Mouse (Mus musculus) hindbrain, embryonic 16.5 days (tissue): Measurements from ENCODE around the gene Wdr76. TPM values are rescaled to one million over a fixed set of nuclear protein-coding genes. Genes with fewer than 3 reads are reported as not detected.
"Not testable (repeated sequence)": the region's sequence is repeated elsewhere in the genome, so short reads cannot be mapped to it uniquely, and the experiment has no call there.

Source experiments
- ATAC-seq: fragments of 200-750 bp; cut with Nextera tagmentation; 2 replicates; pipeline ENCODE4 v1.8.0; 2017; ENCODE audit warnings: moderate TSS enrichment, moderate library complexity
- H3K27ac ChIP-seq: fragments of 300-500 bp; sonication (generic); 2 replicates; pipeline ENCODE4 v1.5.1; 2014; ENCODE audit warnings: low read depth, mild to moderate bottlenecking, control low read depth, low read length, moderate library complexity
- H3K27me3 ChIP-seq: fragments of 300-500 bp; sonication (generic); replicated peaks from 2 replicates; pipeline ENCODE4 v1.6.1; 2014; ENCODE audit warnings: low read length; ENCODE audit not compliant: control insufficient read depth, insufficient read depth
- H3K36me3 ChIP-seq: fragments of 300-500 bp; sonication (generic); 2 replicates; pipeline ENCODE4 v1.6.1; 2014; ENCODE audit warnings: mild to moderate bottlenecking, low read length, moderate library complexity, mixed read lengths; ENCODE audit not compliant: control insufficient read depth, insufficient read depth
- H3K4me1 ChIP-seq: fragments of 300-500 bp; sonication (generic); 2 replicates; pipeline ENCODE4 v1.6.1; 2014; ENCODE audit warnings: low read depth, low read length; ENCODE audit not compliant: control insufficient read depth, insufficient read depth
- H3K4me2 ChIP-seq: fragments of 300-500 bp; sonication (generic); 2 replicates; pipeline ENCODE4 v1.6.1; 2014; ENCODE audit warnings: mild to moderate bottlenecking, low read length, control low read depth, moderate library complexity
- H3K4me3 ChIP-seq: fragments of 300-500 bp; sonication (generic); 2 replicates; pipeline ENCODE4 v1.5.1; 2014; ENCODE audit warnings: mild to moderate bottlenecking, low read length, control low read depth, moderate library complexity
- H3K9ac ChIP-seq: fragments of 300-500 bp; sonication (generic); 2 replicates; pipeline ENCODE4 v1.6.1; 2014; ENCODE audit warnings: low read depth, mild to moderate bottlenecking, control low read depth, low read length, moderate library complexity
- H3K9me3 ChIP-seq: fragments of 300-500 bp; sonication (generic); 2 replicates; pipeline ENCODE4 v1.6.1; 2014; ENCODE audit warnings: mild to moderate bottlenecking, low read length, moderate library complexity; ENCODE audit not compliant: control insufficient read depth
- WGBS: fragments of 180-500 bp; shearing (Covaris S2); extraction: QIAGEN DNeasy Blood & Tissue Kit; methylation state at CpG from one replicate; pipeline ENCODE4 v1.1.7; 2014; 5-methylcytosine and 5-hydroxymethylcytosine counted together
- polyA plus RNA-seq: library from polyadenylated mRNA; unstranded; fragments of >200 nt; fragmentation: Nextera tagmentation; extraction: Ambion mirVana; gene quantifications from 2 replicates; pipeline ENCODE4 v1.2.1, GENCODE M21; 2015

The Wdr76 gene
- polyA plus RNA-seq, 1 experiment from 2014 or later, result 3.2 TPM

DNA sequence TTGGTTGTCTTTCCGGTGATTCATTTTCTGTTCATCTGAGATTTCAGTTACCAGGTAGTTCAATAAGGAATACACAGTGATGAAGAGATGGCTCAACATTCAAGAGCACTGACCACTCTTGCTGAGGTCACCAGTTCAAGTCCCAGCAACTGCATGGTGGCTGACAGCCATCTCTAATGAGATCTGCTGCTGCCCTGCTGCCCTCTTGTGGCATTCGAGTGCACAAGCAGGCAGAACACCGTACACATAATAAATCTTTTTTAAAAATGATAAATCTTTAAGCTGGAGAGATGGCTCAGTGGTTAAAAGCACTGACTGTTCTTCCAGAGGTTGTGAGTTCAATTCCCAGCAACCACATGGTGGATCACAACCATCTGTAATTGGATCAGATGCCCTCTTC is 26.0 kb upstream of the Wdr76 start:
- no peak overlapping the region for H3K4me2 ChIP-seq
- no peaks in the 10 kb centered on the region for H3K36me3 ChIP-seq
- no peak overlapping the region for H3K4me3 ChIP-seq
- no peaks in the 10 kb centered on the region for H3K4me1 ChIP-seq
- H3K9me3 ChIP-seq, result no peaks in the 10 kb centered on the region
- H3K27me3 ChIP-seq, result no peaks in the 10 kb centered on the region
- H3K27ac ChIP-seq, result no peak overlapping the region
- H3K9ac ChIP-seq, result no peak overlapping the region
- no peak for ATAC-seq
- 55% methylated on average over 3 of the region's 3 CpGs for WGBS

DNA sequence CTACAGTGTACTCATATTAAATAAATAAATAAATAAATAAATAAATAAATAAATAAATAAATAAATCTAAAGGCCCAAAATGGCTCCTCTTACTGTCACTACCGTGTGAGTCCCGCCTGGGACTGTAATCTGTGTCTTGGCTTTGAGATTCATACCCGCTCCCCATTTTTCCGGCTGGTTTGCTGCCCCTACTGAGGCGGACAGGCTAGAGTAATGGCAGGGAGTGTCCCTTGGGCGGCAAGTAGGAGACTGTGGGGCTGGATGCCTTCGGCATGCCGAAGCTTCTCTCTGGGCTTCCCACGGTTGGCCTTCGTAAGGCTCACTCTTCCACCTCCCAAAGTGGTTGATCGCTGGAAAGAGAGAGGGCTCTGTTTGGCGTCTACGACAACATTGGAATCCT is 25.6 kb upstream of the Wdr76 start:
- not testable (repeated sequence) for H3K36me3 ChIP-seq, H3K27ac ChIP-seq, H3K9ac ChIP-seq, H3K4me3 ChIP-seq, H3K27me3 ChIP-seq, H3K9me3 ChIP-seq, H3K4me1 ChIP-seq, ATAC-seq, H3K4me2 ChIP-seq
- 90% methylated on average over 13 of the region's 13 CpGs for WGBS

DNA sequence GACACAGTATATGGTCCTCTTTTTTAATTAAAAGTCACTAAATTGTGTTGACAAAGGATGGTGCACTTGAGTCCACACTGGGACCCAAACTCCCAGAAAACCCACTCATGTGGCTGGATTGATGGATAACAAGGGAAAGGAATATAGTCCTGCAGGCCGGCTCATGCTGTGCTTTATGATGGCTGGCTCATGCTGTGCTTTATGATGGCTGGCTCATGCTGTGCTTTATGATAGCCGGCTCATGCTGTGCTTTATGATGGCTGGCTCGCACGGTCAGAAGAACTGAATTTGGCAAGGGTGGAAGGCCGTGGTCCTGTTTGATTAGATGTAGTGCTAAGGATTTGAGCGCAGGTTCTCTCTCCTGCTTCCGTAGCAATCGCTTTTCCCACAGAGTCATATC is 22.9 kb upstream of the Wdr76 start:
- Histone ChIP-seq H3K9ac (no peak overlapping the region), H3K4me2 (no peak overlapping the region), H3K4me1 (no peaks in the 10 kb centered on the region), H3K9me3 (no peaks in the 10 kb centered on the region), H3K27ac (no peak overlapping the region), H3K36me3 (no peaks in the 10 kb centered on the region), H3K4me3 (no peak overlapping the region), H3K27me3 (no peaks in the 10 kb centered on the region)
- ATAC-seq, result 0 out of 2 replicates have a peak, but pooled peaks have one; percentile 27
- 23% methylated on average over 8 of the region's 8 CpGs for WGBS

- not testable (repeated sequence) for H3K27ac ChIP-seq, ATAC-seq
- WGBS, result 90% methylated on average over 1 of the region's 2 CpGs
Observed at GRCm38 (mm10) chr2:121484403-121484802, 22.1 kb upstream of the Wdr76 start.

GRCm38 (mm10) chr2:121501550-121501949 is 5.0 kb upstream of the Wdr76 start:
- 88% methylated on average over 1 of the region's 6 CpGs for WGBS

More at GRCm38 (mm10) chr2:121484403-121484802, 22.1 kb upstream of the Wdr76 start:
- H3K4me1 ChIP-seq, H3K27me3 ChIP-seq, H3K9me3 ChIP-seq, H3K36me3 ChIP-seq, H3K9ac ChIP-seq, H3K4me3 ChIP-seq, H3K4me2 ChIP-seq: not testable (repeated sequence)

DNA sequence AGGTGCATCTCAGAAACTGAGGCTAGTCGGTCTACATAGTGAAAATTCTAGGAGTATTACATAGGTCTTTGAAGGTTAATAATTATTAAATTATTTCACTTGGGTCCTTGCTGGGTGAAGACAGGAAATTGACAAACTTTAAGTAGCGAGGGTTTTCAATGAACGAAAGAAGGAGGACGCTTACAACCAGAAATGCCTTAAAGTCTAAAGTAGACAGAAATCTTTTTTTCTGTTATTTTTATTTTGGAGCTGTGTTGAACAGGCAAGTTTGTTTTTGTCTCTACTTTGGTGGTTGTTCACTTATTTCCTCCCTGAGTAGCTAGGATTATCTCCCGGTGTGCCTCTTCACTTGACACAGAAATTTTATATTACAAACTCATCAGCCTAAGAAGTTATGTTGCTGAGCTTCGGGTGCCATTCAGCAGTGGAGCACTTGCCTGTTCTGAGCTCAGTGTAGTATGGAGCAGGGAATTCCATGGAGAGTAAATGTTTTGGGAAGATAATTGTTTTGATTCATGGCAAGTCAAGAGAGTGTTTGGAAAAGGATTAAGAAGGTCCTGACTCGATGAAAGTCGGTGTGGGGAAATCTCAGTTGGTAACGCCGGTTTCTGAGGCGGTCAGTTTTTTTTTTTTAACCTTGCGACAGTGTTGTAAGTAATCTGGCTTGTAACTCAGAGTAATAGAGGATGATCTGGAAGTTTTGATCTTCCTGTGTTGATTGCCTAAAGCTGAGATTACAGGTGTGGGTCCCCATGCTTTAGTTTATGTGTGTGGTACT is 839 bp downstream of the Wdr76 start:
- Histone ChIP-seq H3K27me3 (no peaks in the 10 kb centered on the region), H3K36me3 (no peaks in the 10 kb centered on the region), H3K4me3 (peak overlapping the region; percentile 62), H3K9ac (peak overlapping the region; percentile 72; the same call in 1 of the 2 replicates), H3K9me3 (no peaks in the 10 kb centered on the region), H3K4me2 (peak overlapping the region; percentile 68), H3K27ac (no peak overlapping the region), H3K4me1 (peaks cover 9% of the 10 kb centered on the region)
- whole genome bisulfite sequencing, result 31% methylated on average over 12 of the region's 12 CpGs
- ATAC-seq, result no peak

More at GRCm38 (mm10) chr2:121501550-121501949, 5.0 kb upstream of the Wdr76 start:
- H3K4me1 ChIP-seq, H3K27ac ChIP-seq, H3K27me3 ChIP-seq, H3K9ac ChIP-seq, H3K36me3 ChIP-seq, H3K9me3 ChIP-seq, ATAC-seq, H3K4me2 ChIP-seq, H3K4me3 ChIP-seq: not testable (repeated sequence)

DNA sequence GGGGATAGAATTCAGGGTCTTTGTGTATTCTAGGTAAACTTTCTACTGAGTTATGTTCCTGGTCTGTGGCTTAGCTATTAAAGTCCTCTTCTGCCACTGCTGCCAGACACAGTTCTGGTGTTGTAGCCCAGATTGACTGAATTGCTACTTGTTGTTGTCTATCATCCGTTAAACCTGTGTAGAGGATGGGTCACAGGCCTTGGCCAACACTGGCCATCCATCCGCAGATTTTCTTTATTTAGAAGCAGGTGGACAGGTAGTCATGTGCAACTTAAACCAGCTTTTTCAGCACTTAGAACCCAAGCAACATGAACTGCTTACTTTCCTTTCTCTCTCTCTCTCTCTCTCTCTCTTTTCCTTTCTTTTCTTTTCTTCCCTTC is 1.4 kb downstream of the Wdr76 start:
- WGBS, result 92% methylated on average over 2 of the region's 2 CpGs
- 0 out of 2 replicates have a peak overlapping the region, but pooled peaks have one; percentile 62 for H3K4me3 ChIP-seq
- H3K9me3 ChIP-seq, result no peaks in the 10 kb centered on the region
- no peaks in the 10 kb centered on the region for H3K36me3 ChIP-seq
- H3K4me1 ChIP-seq, result peaks cover 9% of the 10 kb centered on the region
- peak overlapping the region; percentile 17; the same call in 1 of the 2 replicates for H3K9ac ChIP-seq
- H3K4me2 ChIP-seq, result peak overlapping the region; percentile 68; the same call in 1 of the 2 replicates
- H3K27me3 ChIP-seq, result no peaks in the 10 kb centered on the region
- H3K27ac ChIP-seq, result no peak overlapping the region
- ATAC-seq, result no peak

- H3K9ac ChIP-seq, result peak overlapping the region; percentile 53
- peak overlapping the region; percentile 61 for H3K4me2 ChIP-seq
- H3K27me3 ChIP-seq, result no peaks in the 10 kb centered on the region
- H3K36me3 ChIP-seq, result no peaks in the 10 kb centered on the region
- WGBS, result 19% methylated on average over 16 of the region's 16 CpGs
- peaks cover 9% of the 10 kb centered on the region for H3K4me1 ChIP-seq
- no peak overlapping the region for H3K27ac ChIP-seq
- peak overlapping the region; percentile 44 for H3K4me3 ChIP-seq
- peak; percentile 55 for ATAC-seq
- no peaks in the 10 kb centered on the region for H3K9me3 ChIP-seq
Observed at GRCm38 (mm10) chr2:121509584-121509983, 3.1 kb downstream of the Wdr76 start.

DNA sequence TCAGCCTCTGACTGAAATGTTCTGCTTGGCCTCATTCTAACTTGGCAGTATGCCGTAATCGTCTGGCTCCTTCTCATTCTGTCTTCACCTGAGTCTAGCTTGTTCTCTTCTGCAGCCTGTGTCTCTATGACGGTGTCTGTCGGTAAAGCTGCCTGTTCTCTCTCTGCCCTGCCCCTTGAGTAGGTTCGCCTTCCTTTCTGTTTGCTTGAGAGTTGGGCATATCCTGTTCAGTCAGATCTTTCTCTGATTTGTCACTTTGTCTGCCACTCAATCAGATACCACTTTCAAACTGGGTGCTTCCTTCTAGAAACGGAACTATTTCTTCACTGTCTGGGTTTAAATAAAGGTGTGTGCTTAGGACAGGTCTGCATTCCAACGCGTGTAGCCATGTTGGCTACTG is 4.9 kb downstream of the Wdr76 start:
- H3K4me2 ChIP-seq, result no peak overlapping the region
- WGBS, result 95% methylated on average over 8 of the region's 8 CpGs
- peaks cover 9% of the 10 kb centered on the region for H3K4me1 ChIP-seq
- H3K9me3 ChIP-seq, result no peaks in the 10 kb centered on the region
- H3K4me3 ChIP-seq, result no peak overlapping the region
- ATAC-seq, result no peak
- no peaks in the 10 kb centered on the region for H3K27me3 ChIP-seq
- H3K9ac ChIP-seq, result no peak overlapping the region
- H3K27ac ChIP-seq, result no peak overlapping the region
- no peaks in the 10 kb centered on the region for H3K36me3 ChIP-seq
